Mouse (Mus musculus) MEL (cell line): ENCODE results near the gene Srxn1. TPM values are rescaled to one million over a fixed set of nuclear protein-coding genes. Genes with fewer than 3 reads are reported as not detected.

Experiments
- DNase-seq: peaks from one replicate; pipeline ENCODE4 v3.0.0; 2011; ENCODE audit warnings: low read depth, low spot score
- H3K27ac ChIP-seq: 2 replicates; pipeline ENCODE4 v1.5.1; 2012; ENCODE audit warnings: low read depth, mild to moderate bottlenecking, control low read depth, low read length, moderate library complexity; ENCODE audit not compliant: control insufficient read depth
- H3K27me3 ChIP-seq, 2 experiments: fragments of 150-350 bp in 1 of 2; sonication (generic) in 1 of 2; 2 replicates each; pipeline ENCODE4 v1.6.1; 2012; ENCODE audit warnings: low read length in 2 of 2, mild to moderate bottlenecking in 2 of 2, improper control_type of control experiment in 1 of 2, moderate library complexity in 1 of 2; ENCODE audit not compliant: insufficient read depth in 2 of 2, control insufficient read depth in 1 of 2
- H3K36me3 ChIP-seq, 2 experiments: 2 replicates each; pipeline ENCODE4 v1.6.1; 2012 to 2014; ENCODE audit warnings: low read length in 2 of 2, improper control_type of control experiment in 1 of 2, inconsistent platforms in 1 of 2, mild to moderate bottlenecking in 1 of 2; ENCODE audit not compliant: insufficient read depth in 2 of 2, control insufficient read depth in 1 of 2
- H3K4me1 ChIP-seq, 2 experiments: fragments of 150-350 bp in 1 of 2; sonication (generic) in 1 of 2; 2 replicates each; pipeline ENCODE4 v1.6.1; 2012; ENCODE audit warnings: low read length in 2 of 2, improper control_type of control experiment in 1 of 2, mild to moderate bottlenecking in 1 of 2; ENCODE audit not compliant: insufficient read depth in 2 of 2, control insufficient read depth in 1 of 2
- H3K4me3 ChIP-seq, 2 experiments: fragments of 150-350 bp in 1 of 2; sonication (generic) in 1 of 2; 2 replicates each; pipeline ENCODE4 v1.5.1; 2012; ENCODE audit warnings: low read depth in 2 of 2, low read length in 2 of 2, mild to moderate bottlenecking in 2 of 2, moderate library complexity in 2 of 2, control low read depth in 1 of 2, improper control_type of control experiment in 1 of 2; ENCODE audit not compliant: control insufficient read depth in 1 of 2, insufficient read depth in 1 of 2
- H3K79me2 ChIP-seq: 2 replicates; pipeline ENCODE4 v1.6.1; 2012; ENCODE audit warnings: mild to moderate bottlenecking, low read length, moderate library complexity; ENCODE audit not compliant: control insufficient read depth, poor library complexity, insufficient read depth
- H3K9ac ChIP-seq: 2 replicates; pipeline ENCODE4 v1.6.1; 2012; ENCODE audit warnings: low read depth, mild to moderate bottlenecking, control low read depth, low read length, moderate library complexity; ENCODE audit not compliant: control insufficient read depth, poor library complexity, severe bottlenecking
- H3K9me3 ChIP-seq: fragments of 150-350 bp; sonication (generic); replicated peaks from 2 replicates; pipeline ENCODE4 v1.6.1; 2012; ENCODE audit warnings: mild to moderate bottlenecking, low read length, improper control_type of control experiment, moderate library complexity; ENCODE audit not compliant: insufficient read depth
- BHLHE40 ChIP-seq: IDR thresholded peaks from 2 replicates; pipeline ENCODE4 v1.6.1; 2012; ENCODE audit warnings: low read depth, mild to moderate bottlenecking, inconsistent platforms, low read length, improper control_type of control experiment, borderline replicate concordance
- CHD2 ChIP-seq: IDR thresholded peaks from 2 replicates; pipeline ENCODE4 v1.6.1; 2011; ENCODE audit warnings: low read length, improper control_type of control experiment
- ELF1 ChIP-seq: IDR thresholded peaks from 2 replicates; pipeline ENCODE4 v1.6.1; 2014; ENCODE audit warnings: low read depth, mild to moderate bottlenecking, inconsistent platforms, low read length, improper control_type of control experiment, moderate library complexity
- EP300 ChIP-seq, 2 experiments: IDR thresholded peaks; 2 replicates each; pipeline ENCODE4 v1.6.1; 2011; ENCODE audit warnings: improper control_type of control experiment in 2 of 2, low read length in 2 of 2, low read depth in 1 of 2, mild to moderate bottlenecking in 1 of 2
- ETS1 ChIP-seq: IDR thresholded peaks from 2 replicates; pipeline ENCODE4 v1.6.1; 2012; ENCODE audit warnings: low read depth, mild to moderate bottlenecking, inconsistent platforms, low read length, improper control_type of control experiment, moderate library complexity
- GATA1 ChIP-seq: IDR thresholded peaks from 2 replicates; pipeline ENCODE4 v1.6.1; 2011; ENCODE audit warnings: low read depth, low read length, improper control_type of control experiment
- HCFC1 ChIP-seq: IDR thresholded peaks from 2 replicates; pipeline ENCODE4 v1.6.1; 2012; ENCODE audit warnings: low read depth, mild to moderate bottlenecking, inconsistent platforms, low read length, improper control_type of control experiment, moderate library complexity
- JUND ChIP-seq: IDR thresholded peaks from 2 replicates; pipeline ENCODE4 v1.6.1; 2011; ENCODE audit warnings: low read depth, mild to moderate bottlenecking, improper control_type of control experiment, low read length
- MAFK ChIP-seq: IDR thresholded peaks from 2 replicates; pipeline ENCODE4 v1.6.1; 2011; ENCODE audit warnings: low read depth, mild to moderate bottlenecking, low read length, improper control_type of control experiment, borderline replicate concordance
- MAX ChIP-seq: IDR thresholded peaks from 2 replicates; pipeline ENCODE4 v1.6.1; 2011; ENCODE audit warnings: low read length, improper control_type of control experiment
- MEF2A ChIP-seq: IDR thresholded peaks from 2 replicates; pipeline ENCODE4 v1.6.1; 2014; ENCODE audit warnings: low read depth, mild to moderate bottlenecking, inconsistent platforms, low read length, improper control_type of control experiment; ENCODE audit not compliant: poor library complexity, insufficient replicate concordance, severe bottlenecking; ENCODE audit errors: extremely low read depth
- MXI1 ChIP-seq: IDR thresholded peaks from 2 replicates; pipeline ENCODE4 v1.6.1; 2011; ENCODE audit warnings: mild to moderate bottlenecking, low read depth, low read length, improper control_type of control experiment
- MYC ChIP-seq: IDR thresholded peaks from 2 replicates; pipeline ENCODE4 v1.6.1; 2011; ENCODE audit warnings: low read depth, mild to moderate bottlenecking, low read length, improper control_type of control experiment, moderate library complexity
- NRF1 ChIP-seq: IDR thresholded peaks from 2 replicates; pipeline ENCODE4 v1.6.1; 2014; ENCODE audit warnings: low read depth, mild to moderate bottlenecking, inconsistent platforms, low read length, improper control_type of control experiment, moderate library complexity; ENCODE audit not compliant: poor library complexity, insufficient read depth, severe bottlenecking
- SMC3 ChIP-seq: IDR thresholded peaks from 2 replicates; pipeline ENCODE4 v1.6.1; 2011; ENCODE audit warnings: low read depth, low read length, improper control_type of control experiment
- TAL1 ChIP-seq: IDR thresholded peaks from 2 replicates; pipeline ENCODE4 v1.6.1; 2012; ENCODE audit warnings: mild to moderate bottlenecking, inconsistent platforms, low read length, moderate library complexity, mixed read lengths
- USF2 ChIP-seq, 2 experiments: IDR thresholded peaks; 2 replicates each; pipeline ENCODE4 v1.6.1; 2011 to 2012; ENCODE audit warnings: improper control_type of control experiment in 2 of 2, low read length in 2 of 2, borderline replicate concordance in 1 of 2, inconsistent platforms in 1 of 2, low read depth in 1 of 2, mild to moderate bottlenecking in 1 of 2; ENCODE audit not compliant: insufficient read depth in 1 of 2
- ZKSCAN1 ChIP-seq: IDR thresholded peaks from 2 replicates; pipeline ENCODE4 v1.6.1; 2012; ENCODE audit warnings: low read depth, mild to moderate bottlenecking, inconsistent platforms, low read length, improper control_type of control experiment, moderate library complexity
- ZMIZ1 ChIP-seq: IDR thresholded peaks from 2 replicates; pipeline ENCODE4 v1.6.1; 2012; ENCODE audit warnings: low read depth, mild to moderate bottlenecking, inconsistent platforms, low read length, improper control_type of control experiment, moderate library complexity
- polyA plus RNA-seq, 2 experiments: library from polyadenylated mRNA; stranded (reverse) in 1 of 2; unstranded in 1 of 2; fragments of >175 nt in 1 of 2; fragments of >200 nt in 1 of 2; gene quantifications; 2 replicates each; pipeline versions ENCODE4 v1.2.1 to v1.2.4; 2012; ENCODE audit warnings: low replicate concordance in 2 of 2, low read depth in 1 of 2; ENCODE audit not compliant: insufficient read length in 2 of 2, insufficient read depth in 1 of 2, missing spikeins in 1 of 2
- total RNA-seq: library from RNA; depleted of rRNA; stranded (reverse); fragments of 300-350 nt; gene quantifications from 2 replicates; pipeline ENCODE4 v1.2.3, GENCODE M21; 2012

The Srxn1 gene
- total and polyA plus RNA-seq, 3 experiments = 31.3 to 48.6 TPM; not detected in 1

GRCm38 (mm10) chr2:152132691-152133090 lies 27.4 kb downstream of the Srxn1 start:
- DNase-seq = no peak
- peaks cover 0 to 1% of the 10 kb centered on the region in 2 experiments; a peak in 3 of 4 replicates for H3K27me3 ChIP-seq
- no peak overlapping the region for H3K4me3 ChIP-seq
- no peak overlapping the region for H3K27ac ChIP-seq
- no peak overlapping the region for H3K9ac ChIP-seq
- TF ChIP-seq ELF1 (no peak), ZKSCAN1 (no peak)
- TF ChIP-seq, all 39 proteins: peak for 0
- Histone ChIP-seq H3K79me2 (no peaks in the 10 kb centered on the region), H3K36me3 (no peaks in the 10 kb centered on the region), H3K9me3 (no peaks in the 10 kb centered on the region), H3K4me1 (no peaks in the 10 kb centered on the region; a peak in 1 of 4 replicates)

- Histone ChIP-seq H3K4me3 (no peak overlapping the region), H3K4me1 (no peaks in the 10 kb centered on the region), H3K27ac (no peak overlapping the region), H3K79me2 (no peaks in the 10 kb centered on the region), H3K27me3 (peaks cover 0 to 1% of the 10 kb centered on the region in 2 experiments; a peak in 2 of 4 replicates), H3K9ac (no peak overlapping the region), H3K9me3 (no peaks in the 10 kb centered on the region), H3K36me3 (no peaks in the 10 kb centered on the region)
- DNase-seq = no peak
- TF ChIP-seq JUND (peak; percentile 90), ZMIZ1 (no peak), MYC (no peak)
Measured at GRCm38 (mm10) chr2:152139191-152139987, 34.1 kb downstream of the Srxn1 start.

GRCm38 (mm10) chr2:152140941-152141340 lies 35.6 kb downstream of the Srxn1 start:
- Histone ChIP-seq H3K9me3 (no peaks in the 10 kb centered on the region), H3K27me3 (peaks cover 0 to 1% of the 10 kb centered on the region in 2 experiments; a peak in 1 of 4 replicates), H3K27ac (no peak overlapping the region), H3K4me3 (no peak overlapping the region), H3K4me1 (no peaks in the 10 kb centered on the region), H3K9ac (no peak overlapping the region), H3K36me3 (no peaks in the 10 kb centered on the region), H3K79me2 (no peaks in the 10 kb centered on the region)
- DNase-seq = no peak
- TF ChIP-seq JUND (no peak), MXI1 (no peak), MAFK (no peak), MAX (no peak), CHD2 (no peak), HCFC1 (no peak), BHLHE40 (no peak), EP300 (IDR thresholded peaks at IDR 0.05; ENCODE audit: low read depth in 1 of 2, low read length in 2 of 2) (no peak), MEF2A (no peak), USF2 (IDR thresholded peaks at IDR 0.05; ENCODE audit: borderline replicate concordance in 1 of 2, insufficient read depth in 1 of 2, low read depth in 1 of 2, low read length in 2 of 2) (no peak), ETS1 (no peak), GATA1 (no peak), NRF1 (no peak), SMC3 (no peak), TAL1 (no peak)
